Mouse (Mus musculus): Measurements from ENCODE around the gene Osbp.

The Osbp gene

DNA sequence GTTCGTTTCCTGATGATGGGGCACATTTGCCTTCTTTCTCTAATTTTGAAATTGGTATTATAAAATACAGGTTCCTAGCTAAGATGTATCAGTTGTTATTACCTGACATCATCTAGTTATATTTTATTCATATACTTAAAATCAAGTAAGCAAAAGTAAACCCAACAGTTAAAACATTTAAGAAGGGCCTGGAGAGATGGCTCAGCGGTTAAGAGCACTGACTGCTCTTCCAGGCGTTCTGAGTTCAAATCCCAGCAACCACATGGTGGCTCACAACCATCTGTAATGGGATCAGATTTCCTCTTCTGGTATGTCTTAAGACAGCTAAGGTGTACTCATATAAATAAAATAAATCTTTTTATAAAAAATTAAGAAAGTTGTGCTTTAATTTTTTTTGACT is 22.1 kb downstream of the Osbp start:
- no peak for DNase-seq (ENCODE audit: low spot score in 2 of 2)

DNA sequence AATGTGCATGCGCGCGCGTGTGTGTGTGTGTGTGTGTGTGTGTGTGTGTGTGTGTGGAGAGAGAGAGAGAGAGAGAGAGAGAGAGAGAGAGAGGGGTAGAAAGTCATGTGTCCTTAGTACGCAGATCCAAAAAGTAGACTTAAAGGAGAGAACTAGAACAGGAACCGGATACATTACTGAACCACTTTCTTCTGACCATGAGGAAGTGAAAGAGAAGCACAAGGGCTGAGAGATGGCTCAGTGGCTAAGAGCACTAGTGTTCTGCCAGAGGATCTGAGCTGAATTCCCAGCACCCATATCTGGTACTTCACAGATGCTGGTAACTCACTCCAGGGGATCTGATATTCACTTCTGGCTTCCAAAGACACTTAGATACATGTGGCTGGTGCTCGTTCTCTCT is 23.6 kb downstream of the Osbp start:
- DNase-seq (ENCODE audit: low spot score in 2 of 2), result no peak

GRCm38 (mm10) chr19:11992034-11992433 is 26.3 kb downstream of the Osbp start:
- no peak for DNase-seq (ENCODE audit: low spot score in 2 of 2)

- no peak for DNase-seq (ENCODE audit: low spot score in 2 of 2)
Measured at GRCm38 (mm10) chr19:11992441-11993029, 26.8 kb downstream of the Osbp start.

GRCm38 (mm10) chr19:11994703-11995431 is 29.1 kb downstream of the Osbp start:
- no peak for DNase-seq (ENCODE audit: low spot score in 2 of 2)

DNA sequence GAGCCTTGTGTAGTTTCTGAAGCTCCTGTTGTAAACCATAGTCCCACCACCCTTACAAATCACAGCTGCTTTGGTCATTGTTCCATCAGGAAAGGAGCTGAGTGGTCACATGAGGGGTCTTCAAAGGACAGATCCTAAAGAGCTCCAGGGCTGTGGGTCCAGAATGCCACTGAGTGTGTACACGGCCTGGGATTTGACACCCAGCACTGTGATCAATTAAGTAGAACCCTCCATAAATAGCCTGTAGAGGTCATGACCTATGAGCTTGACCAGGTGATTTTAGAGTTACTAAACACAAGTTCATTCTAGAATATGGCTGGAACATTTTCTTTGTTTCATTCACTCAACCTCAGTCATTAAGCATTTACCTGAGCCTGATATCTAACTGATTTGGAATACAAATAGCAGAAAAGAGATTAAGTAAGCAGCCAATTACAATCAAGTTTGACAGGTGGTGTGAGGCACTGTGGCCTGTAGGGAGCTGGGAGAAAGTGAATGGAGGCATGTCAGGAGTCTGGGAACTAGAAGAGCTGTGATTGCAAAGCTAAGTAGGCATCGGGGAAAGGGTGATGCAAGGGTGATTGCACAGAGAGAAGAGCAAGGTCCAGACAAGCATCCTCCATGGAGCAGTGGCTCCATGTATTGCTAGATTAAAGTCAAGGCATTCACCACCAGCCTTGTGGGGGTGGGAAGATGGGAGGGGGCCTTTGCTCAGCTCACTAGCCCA is 30.1 kb downstream of the Osbp start:
- no peak for DNase-seq (ENCODE audit: low spot score in 2 of 2)

DNA sequence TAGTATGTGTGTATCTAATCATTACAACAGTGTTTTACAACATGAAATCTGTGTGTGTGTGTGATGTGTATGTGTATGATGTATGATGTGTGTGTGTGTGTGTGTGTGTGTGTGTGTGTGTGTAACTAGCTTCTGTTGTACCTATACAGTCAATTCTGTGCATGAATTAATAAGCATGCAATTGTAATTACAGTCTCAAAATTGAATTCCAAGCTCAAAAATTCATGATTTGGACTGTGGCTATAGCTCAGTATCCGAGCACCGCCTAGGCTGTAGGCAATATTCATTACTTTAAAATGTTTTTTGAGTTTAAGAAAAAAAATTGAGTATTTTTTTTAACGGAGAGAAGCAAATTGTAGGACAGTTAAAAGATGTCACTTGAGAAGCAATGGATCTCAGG is 35.9 kb downstream of the Osbp start:
- DNase-seq (ENCODE audit: low spot score in 2 of 2), result no peak

DNA sequence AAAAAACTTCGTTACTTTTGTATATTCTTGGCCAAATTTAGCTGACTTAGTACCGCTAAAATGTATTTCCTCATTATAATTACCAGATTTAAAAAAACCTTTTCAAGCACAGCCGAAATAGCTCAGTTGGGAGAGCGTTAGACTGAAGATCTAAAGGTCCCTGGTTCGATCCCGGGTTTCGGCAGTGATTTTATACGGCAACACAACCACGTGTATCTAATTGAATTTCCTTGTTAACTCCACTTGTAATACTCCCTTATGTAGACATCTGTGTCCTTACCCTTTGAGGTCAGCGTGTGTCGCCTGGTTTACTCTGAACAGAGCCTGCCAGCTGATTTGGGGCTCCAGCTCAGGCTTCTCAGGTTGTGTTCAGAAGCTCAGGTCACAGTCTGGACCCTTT is 36.4 kb downstream of the Osbp start:
- no peak for DNase-seq (ENCODE audit: low spot score in 2 of 2)

DNA sequence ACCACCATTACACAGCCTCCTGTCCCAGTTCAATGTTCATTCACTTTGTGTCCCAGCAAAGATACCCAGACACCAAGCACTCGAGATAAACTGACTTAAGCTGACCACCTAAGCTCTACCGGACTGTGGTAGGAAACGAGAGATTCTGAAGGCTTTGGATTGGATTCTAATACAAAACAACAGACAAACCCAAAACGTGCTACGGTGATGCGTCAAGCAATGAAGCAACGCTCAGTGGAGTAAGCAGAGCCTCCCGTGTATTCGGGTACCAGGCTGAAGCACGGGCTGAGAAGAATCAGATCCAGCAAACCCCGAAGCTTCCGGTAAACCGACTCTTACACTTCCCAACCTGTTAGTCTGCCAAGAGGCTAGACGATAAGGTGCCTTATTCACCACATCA is 37.0 kb downstream of the Osbp start:
- DNase-seq (ENCODE audit: low spot score in 2 of 2), result no peak

GRCm38 (mm10) chr19:12003568-12003967 is 37.8 kb downstream of the Osbp start:
- DNase-seq (ENCODE audit: low spot score in 2 of 2), result no peak

DNA sequence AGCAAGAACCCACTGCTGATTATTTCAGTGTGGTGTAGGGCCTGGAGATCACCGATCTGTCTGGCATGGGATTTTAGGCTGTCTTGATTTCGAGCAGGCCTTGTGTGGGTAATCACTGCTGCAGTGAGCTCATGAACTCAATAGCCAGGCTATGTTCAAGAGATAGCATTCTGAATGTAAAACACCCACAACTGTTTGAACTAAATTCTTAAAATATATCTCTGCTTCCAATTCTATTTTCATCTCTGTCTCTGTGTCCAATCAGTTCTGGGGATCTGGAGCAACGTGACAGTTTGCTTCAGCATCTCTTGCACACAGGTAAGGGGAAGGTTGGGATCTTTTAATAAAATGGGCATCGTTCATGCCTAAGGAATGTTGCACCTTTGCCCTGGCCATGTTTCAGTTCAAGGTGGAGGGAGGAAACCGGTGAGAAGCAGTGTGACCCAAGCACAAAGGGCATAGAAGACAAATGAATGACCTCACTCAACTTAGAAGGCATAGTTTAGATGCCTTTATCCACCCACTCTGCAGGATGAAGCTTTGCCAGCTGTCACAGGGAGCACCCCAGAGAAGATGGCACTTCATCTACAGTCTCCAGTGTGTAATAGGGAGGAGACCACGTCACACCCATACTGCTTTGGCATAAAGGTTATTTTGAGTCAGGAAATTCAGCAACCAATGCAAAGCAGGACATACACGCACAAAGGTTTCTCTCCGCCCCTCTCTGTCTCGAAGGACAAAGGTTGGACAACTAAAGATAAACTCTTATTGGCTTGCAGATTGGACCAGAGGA is 38.7 kb downstream of the Osbp start:
- no peak for DNase-seq (ENCODE audit: low spot score in 2 of 2)

GRCm38 (mm10) chr19:12005376-12006360 is 39.9 kb downstream of the Osbp start:
- DNase-seq (ENCODE audit: low spot score in 2 of 2), result peak; percentile 77 to 81

- DNase-seq (ENCODE audit: low spot score in 2 of 2), result no peak
Measured at GRCm38 (mm10) chr19:12006361-12006947, 40.7 kb downstream of the Osbp start.

GRCm38 (mm10) chr19:12007105-12007931 is 41.6 kb downstream of the Osbp start:
- peak in 1 of 2 experiments; percentile 44 for DNase-seq (ENCODE audit: low spot score in 2 of 2)

- DNase-seq (ENCODE audit: low spot score in 2 of 2), result no peak
Measured at GRCm38 (mm10) chr19:12008410-12009380, 43.0 kb downstream of the Osbp start.

DNA sequence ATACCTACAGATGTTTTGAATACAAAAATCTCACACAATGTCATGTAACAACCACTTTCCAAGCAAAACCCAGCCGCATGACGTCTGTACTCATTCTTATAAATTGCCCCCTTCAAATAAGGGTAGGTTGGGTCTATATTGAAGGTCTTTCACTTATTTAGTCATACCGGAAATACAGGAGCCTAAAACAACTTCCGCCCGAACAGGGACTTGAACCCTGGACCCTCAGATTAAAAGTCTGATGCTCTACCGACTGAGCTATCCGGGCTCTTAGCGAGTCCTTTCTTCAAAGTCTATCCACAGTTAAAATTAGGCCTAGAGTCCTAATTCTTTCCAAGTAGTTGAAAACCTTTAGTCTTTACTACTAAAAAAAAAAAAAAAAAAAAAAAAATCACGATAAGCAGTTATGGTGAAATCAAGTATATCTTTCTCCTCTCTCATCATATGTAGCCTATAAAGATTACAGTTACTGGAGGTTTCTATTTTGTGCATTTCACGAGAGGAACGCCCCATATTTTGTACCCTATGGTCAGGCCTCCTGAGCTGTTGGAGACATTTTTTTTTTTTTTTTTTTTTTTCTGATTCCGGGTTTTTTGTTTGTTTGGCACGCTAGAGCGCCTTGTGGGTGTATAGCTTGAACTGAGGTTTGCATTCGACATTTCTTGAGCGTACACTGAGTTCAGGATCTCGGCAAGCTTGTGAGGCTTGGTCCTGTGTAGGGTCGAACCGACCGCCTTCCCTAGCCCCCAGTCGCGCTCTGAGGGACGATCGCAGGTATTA is 44.0 kb downstream of the Osbp start:
- peak in 1 of 2 experiments; percentile 52 for DNase-seq (ENCODE audit: low spot score in 2 of 2)

DNA sequence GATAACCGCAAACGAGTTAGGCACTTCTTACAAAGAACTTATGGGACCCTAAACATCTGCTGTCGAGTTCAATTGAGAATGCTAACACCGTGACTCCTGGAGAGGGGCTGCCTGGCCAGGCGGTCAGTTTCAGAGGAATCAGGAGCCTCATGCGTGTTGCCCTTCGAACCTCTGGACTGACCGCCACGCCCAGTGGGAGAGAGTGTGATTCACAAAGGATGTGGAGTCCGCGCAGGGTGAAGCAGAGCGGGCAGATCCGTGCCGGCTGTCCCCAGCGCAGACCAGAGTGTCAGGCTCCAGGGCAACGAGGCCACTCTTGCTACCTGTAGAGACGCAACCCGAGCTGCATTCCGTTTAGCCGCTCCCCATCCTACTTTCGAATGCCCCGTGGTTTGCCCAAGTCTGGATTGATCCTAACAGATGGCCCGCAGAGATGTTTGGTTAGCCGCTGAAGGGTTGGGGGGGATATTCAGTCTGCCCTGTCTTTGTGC is 44.6 kb downstream of the Osbp start:
- DNase-seq (ENCODE audit: low spot score in 2 of 2), result peak; percentile 40 to 54

Measured in urinary bladder, adult 18-20 months (tissue).